Mouse (Mus musculus): ENCODE measurements around the gene Col13a1.

The Col13a1 gene

DNA sequence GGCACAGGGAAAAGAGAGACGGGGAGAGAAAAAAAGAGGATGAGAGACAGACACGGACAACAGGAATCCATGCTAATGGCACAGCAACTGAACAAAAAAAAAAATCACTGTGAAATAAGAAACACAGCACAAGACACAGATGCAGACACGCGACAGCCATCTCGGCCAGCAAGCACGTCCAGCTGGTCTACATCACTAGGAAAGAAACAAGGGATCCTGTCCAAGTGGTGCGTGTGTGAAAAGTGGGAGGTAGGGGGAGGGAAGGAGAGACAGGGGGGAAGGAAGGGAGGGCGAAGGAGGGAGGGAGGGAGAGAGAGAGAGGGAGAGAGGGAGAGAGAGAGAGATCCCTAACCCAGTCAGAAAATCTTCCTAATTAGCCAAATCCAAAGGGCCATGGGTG, 73.6 kb downstream of the Col13a1 start:
- DNase-seq (ENCODE audit: low spot score), result no peak

DNA sequence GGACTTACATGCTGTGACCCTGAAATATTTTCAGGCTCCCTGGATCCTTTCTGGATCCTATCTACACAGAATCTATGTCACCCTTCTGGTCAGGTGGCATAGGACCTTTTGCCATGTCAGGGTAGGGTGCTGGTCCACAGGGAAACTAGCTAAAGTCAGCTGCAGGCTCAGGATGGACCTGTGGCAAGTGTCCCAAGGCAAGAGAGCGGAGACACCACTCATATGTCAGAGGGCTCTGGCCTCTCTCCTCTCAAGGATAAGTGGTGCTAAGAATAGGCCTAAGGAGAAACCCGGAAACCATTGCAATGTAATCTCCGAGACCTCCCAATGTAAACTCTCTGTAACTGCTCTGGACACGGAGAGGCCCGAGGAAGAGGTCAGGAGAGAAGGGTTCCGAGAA, 80.8 kb downstream of the Col13a1 start:
- no peak for DNase-seq (ENCODE audit: low spot score)

DNA sequence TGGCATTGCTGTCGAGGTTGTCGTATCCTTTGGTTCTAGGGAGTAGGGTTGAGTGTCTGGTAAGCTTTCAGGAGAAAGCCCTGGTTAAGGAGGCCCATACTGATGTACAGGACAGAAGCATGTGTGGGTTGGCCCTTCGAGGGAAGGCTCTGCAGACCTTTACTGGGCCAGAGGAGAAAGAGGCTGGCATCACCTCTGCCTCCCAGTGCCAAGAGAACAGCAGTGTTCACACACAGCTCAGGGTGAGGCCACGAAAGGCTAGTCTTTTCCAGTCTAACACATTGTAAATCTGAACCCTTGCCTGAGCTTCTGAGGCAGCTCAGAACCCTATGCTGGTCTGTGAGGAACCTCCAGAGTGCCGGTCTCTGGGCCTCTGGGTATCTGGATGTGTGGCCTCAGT, 84.3 kb downstream of the Col13a1 start:
- no peak for DNase-seq (ENCODE audit: low spot score)

DNA sequence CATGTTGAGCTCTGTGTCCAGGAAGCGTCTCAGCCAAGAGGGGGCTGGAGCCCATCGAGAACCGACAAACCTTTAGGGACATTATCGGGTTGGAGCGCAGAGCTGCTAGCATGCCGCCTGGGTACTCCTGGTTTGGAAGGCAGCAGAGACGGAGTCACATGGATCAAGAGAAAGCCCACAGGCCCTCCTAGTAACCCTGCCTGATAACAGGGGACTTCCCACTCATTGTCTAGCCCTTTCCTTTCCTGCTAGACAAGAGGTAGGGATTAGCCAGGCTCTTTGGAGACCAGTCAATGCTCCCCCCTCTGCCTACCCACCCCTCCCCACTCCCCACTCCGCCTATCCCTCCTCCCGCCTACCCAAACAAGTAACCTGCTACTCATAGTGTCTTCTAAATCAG, 87.8 kb downstream of the Col13a1 start:
- DNase-seq (ENCODE audit: low spot score), result no peak

DNA sequence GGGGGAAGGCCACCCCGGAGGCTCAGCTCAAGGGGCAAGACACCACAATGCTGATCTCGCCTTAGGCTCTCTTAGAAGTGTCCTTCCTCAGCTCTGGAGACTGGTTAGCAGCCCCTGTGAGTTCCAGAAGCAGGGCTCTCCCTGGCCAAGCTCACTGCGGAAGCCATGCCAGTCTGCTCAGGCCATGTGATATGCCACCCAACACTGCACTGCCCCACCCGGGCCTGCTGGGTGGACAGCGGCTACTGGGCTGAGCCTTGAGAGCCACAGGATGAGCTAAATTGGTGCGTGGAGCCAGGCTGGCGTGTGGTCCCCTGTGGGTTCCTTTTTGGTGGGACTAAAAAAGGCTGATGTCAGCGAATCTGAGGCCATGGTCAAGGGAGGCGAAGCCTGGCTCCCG, 88.6 kb downstream of the Col13a1 start:
- no peak for DNase-seq (ENCODE audit: low spot score)

DNA sequence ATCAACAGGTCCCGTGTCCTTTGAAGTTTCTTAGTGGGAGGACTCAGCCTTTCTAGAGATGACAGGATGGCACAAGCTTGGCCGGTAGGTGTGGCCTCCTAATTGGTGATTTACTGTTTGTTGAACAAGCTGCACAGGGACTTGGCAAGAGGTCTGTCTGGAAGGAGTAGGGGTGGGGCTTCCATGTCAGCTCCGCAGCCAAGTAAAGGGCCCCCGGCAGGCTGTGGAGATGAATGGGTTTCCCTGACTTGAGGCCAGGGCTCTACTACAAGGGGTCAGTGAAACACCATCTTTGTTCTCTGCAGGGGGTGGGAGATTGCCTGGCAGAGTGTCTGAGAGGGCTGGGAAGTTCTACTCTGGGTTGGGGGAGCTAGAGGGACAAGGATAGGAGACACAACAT, 99.5 kb downstream of the Col13a1 start:
- peak; percentile 65 for DNase-seq (ENCODE audit: low spot score)

DNA sequence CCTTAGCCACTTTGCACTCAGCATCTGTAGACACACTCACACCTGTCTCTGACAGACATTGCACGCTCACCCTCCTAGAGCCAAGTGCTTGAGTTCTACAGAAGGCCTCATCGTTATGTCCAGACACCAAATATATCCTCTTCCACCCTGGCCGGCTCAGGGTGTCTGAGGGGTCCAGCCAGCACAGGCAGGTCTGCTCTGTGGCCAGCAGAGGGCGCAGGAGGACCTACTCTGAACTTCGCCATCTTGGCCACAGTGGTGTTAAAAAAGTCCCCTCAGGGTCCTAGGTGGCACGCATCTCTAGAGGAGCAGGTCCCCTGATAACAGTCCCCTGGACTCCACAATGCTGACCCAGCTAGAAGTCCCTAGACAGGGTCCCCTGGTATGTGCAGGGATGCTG, 101.1 kb downstream of the Col13a1 start:
- peak; percentile 95 for DNase-seq (ENCODE audit: low spot score)

DNA sequence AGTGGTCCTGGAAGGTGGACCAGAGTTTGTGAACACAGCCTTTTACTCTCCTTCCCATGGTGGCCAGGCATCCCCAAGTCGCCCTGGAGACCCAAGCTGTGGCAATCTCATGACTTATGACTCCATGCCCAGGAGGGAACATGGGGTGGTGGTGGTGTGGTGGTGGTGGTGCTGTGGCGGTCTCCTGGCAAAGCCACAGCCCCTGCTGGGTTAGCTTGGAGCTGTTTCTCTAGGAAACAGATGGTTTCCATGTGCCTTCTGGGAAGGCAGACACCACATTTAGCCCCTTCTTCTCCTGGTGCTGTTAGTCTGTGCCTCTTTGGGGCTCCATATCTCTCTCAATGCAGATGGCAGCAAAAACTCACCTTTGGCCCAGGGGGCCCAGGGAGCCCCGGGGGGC, 109.1 kb downstream of the Col13a1 start:
- no peak for DNase-seq (ENCODE audit: low spot score)

DNA sequence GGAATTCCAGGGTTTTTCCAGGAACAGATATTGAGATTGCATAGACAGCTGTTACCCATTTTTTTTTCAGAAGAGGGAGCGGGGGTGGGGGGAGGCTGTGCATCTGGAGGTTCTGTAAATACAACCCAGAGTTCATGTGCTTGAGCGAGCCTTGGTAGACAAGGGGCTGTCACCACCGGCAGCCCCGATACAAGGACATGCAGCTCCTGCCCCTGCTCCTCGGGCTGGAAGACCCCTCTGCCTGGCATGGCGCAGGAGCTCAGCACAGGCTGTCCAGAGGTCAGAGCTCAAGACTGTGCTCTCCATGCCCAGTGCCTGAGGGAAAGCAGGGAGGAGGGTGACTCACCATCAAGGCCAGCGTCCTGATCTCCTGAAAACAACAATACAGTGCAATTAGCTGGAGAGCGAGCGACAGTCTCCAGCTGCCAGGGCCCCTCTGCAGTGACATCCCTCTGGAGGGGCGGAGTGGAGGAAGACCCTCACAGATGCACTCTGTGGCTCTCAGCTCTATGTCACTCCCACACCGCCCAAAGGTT, 112.8 kb downstream of the Col13a1 start:
- DNase-seq (ENCODE audit: low spot score), result peak; percentile 38

DNA sequence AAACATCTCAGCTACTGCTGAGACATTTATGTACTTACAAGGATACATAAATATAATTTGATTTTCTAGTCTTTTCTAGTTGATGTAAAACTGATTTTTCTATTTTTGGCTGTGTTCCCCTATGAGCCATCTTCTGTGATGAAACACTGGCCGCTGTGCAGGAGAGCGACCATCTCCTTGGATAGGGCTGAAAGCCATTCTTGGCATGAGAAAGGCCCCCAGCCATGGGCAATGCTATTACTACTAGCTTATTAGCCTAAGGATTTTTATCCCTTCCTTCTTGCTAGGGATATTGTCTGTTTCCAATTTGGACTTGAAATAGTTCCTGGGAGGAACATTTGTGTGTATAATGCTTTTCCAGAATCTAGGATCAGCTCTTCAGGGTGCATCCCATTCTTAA, 119.5 kb downstream of the Col13a1 start:
- no peak for DNase-seq (ENCODE audit: low spot score)

DNA sequence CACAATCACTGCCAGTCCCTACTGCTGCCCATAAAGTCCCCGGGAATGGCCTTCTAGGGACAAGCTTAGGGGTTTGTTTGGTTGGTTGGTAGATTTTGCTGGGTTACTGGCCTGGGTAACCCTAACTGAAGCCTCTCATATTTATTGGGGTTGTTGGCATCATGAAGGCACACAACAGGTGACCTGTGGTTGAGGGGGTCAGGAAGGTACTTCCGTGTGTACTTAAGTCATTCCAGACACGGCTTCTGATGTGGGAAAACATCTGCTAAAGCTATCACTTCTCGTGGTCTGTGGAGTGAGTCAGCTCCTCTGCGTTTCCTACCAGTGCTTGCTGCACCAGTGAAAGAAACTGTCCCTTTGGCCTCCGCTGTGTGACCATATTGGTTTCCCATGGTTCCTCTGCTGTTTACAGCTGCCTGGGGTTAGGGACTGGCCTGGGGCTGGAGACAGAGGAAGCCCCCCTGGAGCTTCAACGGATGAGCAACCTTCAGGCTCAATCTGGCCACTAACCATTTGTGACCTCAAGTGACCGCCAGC, 123.7 kb downstream of the Col13a1 start:
- DNase-seq (ENCODE audit: low spot score), result peak; percentile 46

DNA sequence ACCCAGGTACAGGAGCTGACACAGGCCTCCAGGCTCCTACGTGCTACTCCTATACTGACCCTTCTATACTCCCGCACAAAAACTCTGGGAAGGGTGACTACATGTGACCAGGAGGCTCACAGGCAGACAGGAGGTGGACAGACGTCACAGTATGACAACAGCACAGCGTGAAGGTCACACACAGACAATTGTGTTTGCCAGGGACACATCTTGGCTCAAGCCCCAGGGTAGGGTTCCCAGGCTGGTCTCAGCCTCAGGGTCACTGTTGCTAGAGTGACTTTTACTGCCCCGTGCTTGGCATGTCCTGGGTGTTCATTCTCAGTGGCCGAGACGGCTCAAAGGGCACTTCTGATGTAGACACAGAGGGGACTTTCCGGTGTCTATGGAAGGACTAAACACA, 126.1 kb downstream of the Col13a1 start:
- DNase-seq (ENCODE audit: low spot score), result no peak

DNA sequence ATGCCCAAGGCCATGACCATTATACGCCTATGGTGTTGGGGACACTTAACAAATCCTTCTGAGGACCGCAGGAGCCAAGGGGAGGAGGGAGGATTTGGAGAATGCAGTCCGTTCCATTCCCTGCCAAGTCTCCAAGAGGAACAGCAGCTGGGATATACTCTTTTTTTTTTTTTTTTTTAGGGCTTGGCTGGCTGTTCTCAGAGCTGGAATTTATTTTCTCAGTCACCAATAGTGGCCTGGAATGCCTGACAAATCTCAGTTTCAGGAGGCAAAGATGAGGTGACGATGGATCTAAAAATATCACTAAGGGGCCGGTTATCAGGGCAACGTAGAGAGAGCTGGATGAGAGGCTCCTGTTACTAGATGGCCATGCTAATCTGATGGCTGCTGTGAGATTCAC, 130.4 kb downstream of the Col13a1 start:
- DNase-seq (ENCODE audit: low spot score), result no peak

DNA sequence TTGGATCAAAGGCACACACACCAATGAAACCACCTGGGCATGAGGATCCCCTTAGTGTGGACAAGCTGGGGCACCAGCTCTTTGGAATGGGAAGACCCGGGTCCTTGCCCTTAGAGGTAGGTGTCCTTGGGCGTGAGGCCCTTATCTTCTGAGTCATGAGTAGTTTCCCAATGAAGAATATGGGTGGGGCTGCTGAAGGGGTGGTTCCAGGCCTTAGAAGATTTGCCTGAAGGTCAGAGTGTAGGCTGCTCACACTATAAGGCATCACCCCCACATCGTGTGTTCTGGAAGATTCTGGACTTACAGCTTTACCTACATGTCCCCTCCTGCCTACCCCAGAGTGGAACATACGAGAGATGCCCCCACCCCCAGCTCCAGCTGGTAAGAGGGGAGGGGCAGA, 133.4 kb downstream of the Col13a1 start:
- DNase-seq (ENCODE audit: low spot score), result no peak

DNA sequence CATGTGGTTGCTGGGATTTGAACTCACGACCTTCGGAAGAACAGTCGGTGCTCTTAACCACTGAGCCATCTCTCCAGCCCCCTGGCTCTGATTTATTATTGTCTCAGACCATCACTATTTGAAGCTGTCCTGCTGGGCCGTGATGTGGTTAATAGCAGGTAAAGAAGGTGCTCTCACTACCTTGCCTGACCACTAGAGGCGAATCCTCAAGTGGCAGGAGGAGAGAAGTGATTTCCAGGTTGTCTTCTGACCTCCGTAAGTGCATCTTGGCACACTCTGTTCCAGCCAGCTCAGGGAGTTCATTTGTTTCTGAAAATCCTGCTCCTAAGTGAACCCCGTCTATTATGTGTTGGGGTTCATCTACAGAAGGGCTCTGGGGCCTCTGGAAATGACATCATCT, 134.4 kb downstream of the Col13a1 start:
- DNase-seq (ENCODE audit: low spot score), result no peak

DNA sequence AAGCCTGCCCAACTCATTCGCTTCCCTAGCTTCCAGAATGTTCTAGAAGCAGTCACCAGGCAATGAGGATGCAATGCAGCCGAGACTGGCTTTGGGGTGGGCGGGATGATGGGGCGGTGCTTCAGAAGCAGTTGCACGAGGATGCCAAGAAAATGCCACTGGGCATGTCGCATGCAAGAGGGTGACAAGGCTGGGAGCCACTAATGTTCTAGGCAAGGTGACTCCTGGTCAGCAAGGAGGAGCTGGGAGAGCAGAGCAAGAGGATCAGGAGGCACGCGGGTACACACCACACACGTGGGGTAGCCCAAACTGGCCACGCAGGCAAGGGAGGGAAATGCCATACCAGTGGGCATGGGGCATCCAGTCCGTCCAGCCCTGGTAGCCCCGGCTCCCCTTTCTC, 136.6 kb downstream of the Col13a1 start:
- DNase-seq (ENCODE audit: low spot score), result no peak

DNA sequence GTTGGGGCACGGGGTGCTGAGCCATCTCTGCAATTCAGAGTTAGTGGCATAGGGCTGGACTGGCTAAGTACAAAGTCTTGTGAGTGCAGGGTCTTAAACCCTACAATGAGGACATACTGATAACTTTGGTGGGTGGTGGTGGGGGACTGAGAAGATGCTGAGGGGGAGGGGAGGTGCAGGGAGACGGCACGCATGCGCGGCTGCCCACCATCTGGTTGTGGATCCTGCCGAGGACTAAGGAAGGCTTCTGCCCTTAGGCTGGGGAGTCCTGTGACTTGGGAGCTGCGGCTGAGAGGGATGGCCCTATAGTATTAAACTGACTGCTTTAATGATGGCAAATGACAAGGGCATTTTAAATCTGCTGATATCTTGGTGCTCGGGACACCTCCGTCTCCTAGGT, 139.6 kb downstream of the Col13a1 start:
- DNase-seq (ENCODE audit: low spot score), result peak; percentile 24

DNA sequence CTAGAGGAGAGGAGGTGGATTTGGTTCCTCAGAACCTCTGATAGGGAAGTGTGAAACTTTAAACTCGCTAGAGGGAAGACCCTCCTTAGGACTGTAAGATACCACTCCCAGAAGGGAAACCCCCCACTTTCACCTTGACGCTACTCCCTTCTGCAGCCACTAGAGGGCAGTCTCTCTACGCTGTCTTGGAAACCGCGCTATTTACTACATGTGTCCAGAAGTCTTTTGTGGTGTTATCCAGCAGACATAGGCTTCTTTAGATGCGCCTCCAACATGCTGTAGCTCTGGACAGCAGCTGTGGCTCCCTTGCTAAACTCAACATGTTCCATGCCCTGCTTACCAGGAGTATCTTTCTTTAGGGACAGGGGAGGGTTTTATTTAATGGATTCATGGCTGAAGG, 140.1 kb downstream of the Col13a1 start:
- peak; percentile 90 for DNase-seq (ENCODE audit: low spot score)

DNA sequence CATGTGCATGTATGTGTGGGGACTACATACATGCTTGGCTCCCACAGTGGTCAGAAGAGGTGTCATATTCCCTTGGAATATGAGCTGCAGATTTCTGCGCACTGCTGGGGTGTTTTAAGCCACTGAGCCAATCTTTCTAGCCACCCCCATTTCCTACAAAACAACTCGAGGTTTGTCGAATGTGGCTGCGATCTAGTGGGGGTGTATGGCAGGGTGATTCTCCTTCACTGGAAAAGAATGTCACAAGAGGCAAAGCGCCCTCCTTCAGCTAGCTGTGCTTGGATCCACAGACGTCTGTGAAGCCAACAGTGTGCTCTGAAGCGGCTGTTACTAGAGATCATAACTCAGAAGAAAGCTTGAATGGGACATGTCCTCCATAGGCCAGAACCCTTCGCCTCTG, 141.6 kb downstream of the Col13a1 start:
- DNase-seq (ENCODE audit: low spot score), result no peak

DNA sequence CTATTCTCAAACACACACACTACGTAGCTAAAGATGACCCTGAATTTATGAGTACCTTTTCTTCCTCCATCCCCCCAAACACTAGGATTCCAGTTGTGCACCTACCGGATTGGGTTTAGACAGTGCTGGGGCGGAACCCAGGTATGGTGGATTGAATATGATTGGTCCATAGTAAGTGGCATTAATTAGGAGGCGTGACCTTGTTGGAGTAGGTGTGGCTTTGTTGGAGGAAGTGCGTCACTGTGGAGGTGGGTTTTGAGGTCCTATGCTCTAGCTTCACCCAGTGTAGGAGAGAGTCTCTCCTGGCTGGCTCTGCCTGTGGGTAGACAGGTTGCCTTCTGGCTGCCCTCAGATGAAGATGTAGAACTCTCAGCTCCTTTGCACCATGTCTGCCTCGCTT, 144.6 kb downstream of the Col13a1 start:
- DNase-seq (ENCODE audit: low spot score), result no peak

DNA sequence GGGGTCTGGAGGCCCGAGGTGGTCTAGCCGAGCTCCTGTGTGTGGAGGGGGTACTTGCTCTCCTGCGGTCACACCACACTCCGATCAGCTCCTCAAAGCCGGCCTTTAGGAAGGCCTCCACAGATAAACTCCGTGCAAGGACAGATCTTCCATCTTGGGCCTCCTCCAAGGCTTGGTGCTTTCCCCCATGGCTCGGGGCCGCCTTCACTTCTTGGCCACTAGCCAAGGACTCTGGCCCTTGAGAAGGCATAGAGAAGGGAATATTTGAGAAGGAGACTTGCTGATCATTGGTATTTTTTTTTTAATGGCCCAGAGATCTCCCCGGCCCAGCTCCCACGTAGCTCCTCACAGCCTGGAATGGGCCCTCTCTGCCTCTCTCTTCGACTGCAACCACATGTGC, 146.2 kb downstream of the Col13a1 start:
- no peak for DNase-seq (ENCODE audit: low spot score)

DNA sequence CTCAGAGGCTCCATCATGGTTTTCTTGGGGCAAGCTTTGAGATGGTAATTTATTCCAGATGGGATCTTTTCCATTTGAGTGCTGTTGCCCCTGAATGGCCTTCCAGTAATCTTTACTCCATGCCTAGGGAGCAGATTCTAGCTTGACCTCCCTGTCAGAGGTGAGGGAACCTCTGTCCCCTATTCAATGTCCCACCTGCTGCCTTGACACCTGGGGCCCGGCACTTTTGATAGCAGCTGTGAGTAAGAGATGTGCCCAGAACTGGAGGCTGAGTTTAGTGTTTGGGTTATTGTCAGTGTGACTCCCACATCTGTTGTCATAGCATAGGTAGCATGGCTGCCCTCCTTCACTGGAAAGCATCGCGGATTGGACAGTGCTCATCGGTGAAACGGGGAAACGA, 147.2 kb downstream of the Col13a1 start:
- no peak for DNase-seq (ENCODE audit: low spot score)

DNA sequence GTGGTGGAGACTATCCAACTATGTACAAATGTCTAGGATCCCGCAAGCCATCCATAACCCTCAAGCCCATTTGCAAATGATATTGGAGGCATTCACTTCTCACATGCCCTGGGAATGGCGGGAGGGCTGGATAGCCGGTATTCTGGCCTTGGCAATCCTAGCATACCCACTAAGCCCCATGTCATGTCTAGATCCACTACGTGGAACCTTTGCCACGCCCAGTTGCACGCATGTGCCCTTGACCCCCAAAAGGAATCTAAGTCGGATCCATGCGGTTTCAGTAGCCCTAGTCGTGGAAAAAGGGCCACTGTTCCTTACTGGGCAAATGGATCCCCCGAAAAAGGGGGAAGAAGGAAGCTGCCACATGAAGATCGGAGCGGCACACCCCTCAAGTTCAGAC, 147.7 kb downstream of the Col13a1 start:
- no peak for DNase-seq (ENCODE audit: low spot score)

DNA sequence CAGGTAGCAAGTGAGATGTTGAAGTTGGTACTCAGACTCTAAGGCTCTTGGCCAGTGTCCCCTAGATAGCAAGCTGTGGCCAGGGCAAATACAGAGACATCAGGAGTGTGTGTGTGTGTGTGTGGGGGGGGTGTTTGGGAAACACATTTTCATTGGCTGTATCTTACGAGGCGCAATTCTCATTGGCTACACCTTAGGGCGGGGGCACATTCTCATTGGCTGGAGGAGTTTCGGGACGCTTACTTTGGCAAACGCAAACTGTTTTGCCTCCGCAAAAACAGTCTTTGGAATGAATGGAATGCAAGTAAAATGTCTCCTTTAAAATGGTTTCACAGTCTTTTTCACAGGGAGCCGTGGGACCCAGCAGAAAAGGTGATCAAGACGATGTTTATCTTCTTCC, 148.1 kb downstream of the Col13a1 start:
- no peak for DNase-seq (ENCODE audit: low spot score)

DNA sequence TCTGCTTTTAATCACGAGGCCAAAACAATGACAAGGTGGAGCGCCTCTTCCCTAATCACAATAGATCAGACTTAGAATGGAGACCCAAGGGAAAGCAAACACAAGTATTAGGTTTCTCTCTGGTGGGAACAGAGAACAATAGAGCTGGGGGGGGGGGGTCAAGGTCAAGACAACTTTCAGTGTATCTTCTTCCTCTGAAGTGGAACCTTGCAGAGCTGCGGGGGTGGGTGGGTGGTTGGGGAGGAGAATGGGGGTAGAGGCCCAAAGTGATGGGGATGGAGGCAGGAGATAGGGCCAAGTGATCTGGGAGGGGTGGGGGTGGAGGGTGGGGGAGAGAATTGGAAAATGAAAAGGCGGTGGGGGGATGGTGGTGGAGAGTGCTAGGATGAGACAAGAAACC, 149.9 kb downstream of the Col13a1 start:
- DNase-seq (ENCODE audit: low spot score), result no peak

Data from embryo, embryonic 10 days (tissue).